Mouse (Mus musculus): ENCODE results near the gene Nr2c2ap.
A peak's percentile ranks its signal among the peaks of the same experiment; 100 is the strongest.

Nr2c2ap gene

GRCm38 (mm10) chr8:70118726-70119700, 12.1 kb upstream of the Nr2c2ap start:
- DNase-seq (ENCODE audit: low read depth, low spot score), result peak; percentile 66

GRCm38 (mm10) chr8:70120667-70121066, 10.5 kb upstream of the Nr2c2ap start, which contains the start of gene Ncan:
Gene Ncan, minus strand, starts transcription at chr8:70120873.
- DNase-seq (ENCODE audit: low read depth, low spot score), result peak; percentile 93

- DNase-seq (ENCODE audit: low read depth, low spot score), result no peak
Measured at GRCm38 (mm10) chr8:70122863-70123262, 8.3 kb upstream of the Nr2c2ap start.

GRCm38 (mm10) chr8:70124992-70125391, 6.1 kb upstream of the Nr2c2ap start:
- no peak for DNase-seq (ENCODE audit: low read depth, low spot score)

GRCm38 (mm10) chr8:70128435-70128834, 2.7 kb upstream of the Nr2c2ap start:
- DNase-seq (ENCODE audit: low read depth, low spot score), result no peak

GRCm38 (mm10) chr8:70129309-70129952, 1.7 kb upstream of the Nr2c2ap start:
- DNase-seq (ENCODE audit: low read depth, low spot score), result no peak

GRCm38 (mm10) chr8:70130066-70130465, 1.1 kb upstream of the Nr2c2ap start:
- DNase-seq (ENCODE audit: low read depth, low spot score), result no peak

- no peak for DNase-seq (ENCODE audit: low read depth, low spot score)
Measured at GRCm38 (mm10) chr8:70134086-70134485, 3.0 kb downstream of the Nr2c2ap start.

GRCm38 (mm10) chr8:70134931-70135330, 3.8 kb downstream of the Nr2c2ap start:
- DNase-seq (ENCODE audit: low read depth, low spot score), result no peak

- DNase-seq (ENCODE audit: low read depth, low spot score), result no peak
Measured at GRCm38 (mm10) chr8:70136591-70136990, 5.5 kb downstream of the Nr2c2ap start.

- DNase-seq (ENCODE audit: low read depth, low spot score), result no peak
Measured at GRCm38 (mm10) chr8:70137890-70138289, 6.8 kb downstream of the Nr2c2ap start.

- DNase-seq (ENCODE audit: low read depth, low spot score), result peak; percentile 100
Measured at GRCm38 (mm10) chr8:70139026-70139857, 8.1 kb downstream of the Nr2c2ap start, which contains the start of the genes Rfxank, Borcs8 and Mef2b. Gene Rfxank, minus strand, starts transcription at chr8:70139154. Gene Borcs8, plus strand, starts transcription at chr8:70139499. Gene Mef2b, plus strand, starts transcription at chr8:70139711.

GRCm38 (mm10) chr8:70139981-70140380, 8.8 kb downstream of the Nr2c2ap start:
- DNase-seq (ENCODE audit: low read depth, low spot score), result no peak

- DNase-seq (ENCODE audit: low read depth, low spot score), result no peak
Measured at GRCm38 (mm10) chr8:70147678-70148607, 16.8 kb downstream of the Nr2c2ap start.

GRCm38 (mm10) chr8:70150158-70150557, 19.0 kb downstream of the Nr2c2ap start:
- no peak for DNase-seq (ENCODE audit: low read depth, low spot score)

GRCm38 (mm10) chr8:70152537-70153257, 21.6 kb downstream of the Nr2c2ap start:
- peak; percentile 86 for DNase-seq (ENCODE audit: low read depth, low spot score)

- no peak for DNase-seq (ENCODE audit: low read depth, low spot score)
Measured at GRCm38 (mm10) chr8:70157240-70157800, 26.2 kb downstream of the Nr2c2ap start.

GRCm38 (mm10) chr8:70158069-70158853, 27.1 kb downstream of the Nr2c2ap start:
- peak; percentile 84 for DNase-seq (ENCODE audit: low read depth, low spot score)

- no peak for DNase-seq (ENCODE audit: low read depth, low spot score)
Measured at GRCm38 (mm10) chr8:70159211-70159610, 28.1 kb downstream of the Nr2c2ap start.
